Mouse (Mus musculus) gastrocnemius, adult 8-10 months (tissue): Measurements from ENCODE around the gene Tmem54. TPM values are rescaled to one million over a fixed set of nuclear protein-coding genes. Genes with fewer than 3 reads are reported as not detected.

Experiments
- DNase-seq, 2 experiments: peaks; one replicate each; pipeline ENCODE4 v3.0.0; 2022; ENCODE audit warnings: low spot score in 2 of 2
- total RNA-seq, 4 experiments: library from RNA; stranded (reverse); gene quantifications; 2 replicates each; pipeline ENCODE4 v1.2.4; 2022

Tmem54 gene
- not detected for total RNA-seq

DNA sequence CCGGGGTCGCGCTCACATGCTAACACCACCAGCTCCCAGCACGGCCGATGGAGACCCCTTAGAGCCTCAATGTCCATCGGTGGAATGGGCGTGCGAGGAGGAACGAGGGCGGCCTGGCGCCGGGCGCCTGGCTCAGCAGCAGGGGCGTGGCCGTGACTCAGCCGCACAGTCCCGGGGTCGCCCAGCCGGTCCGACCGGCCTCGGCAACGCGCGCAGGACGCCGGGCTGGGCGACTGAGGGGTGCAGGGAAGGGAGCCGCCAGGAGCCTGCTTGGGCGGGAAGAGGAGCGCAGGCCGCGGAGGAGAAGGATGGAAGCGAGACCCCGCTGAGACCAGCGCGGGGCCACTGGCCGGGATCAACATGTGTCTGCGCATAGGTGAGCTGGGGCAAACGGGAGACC, at the start of gene Tmem54:
Gene Tmem54, plus strand, starts transcription at position 193 of the 400 bp plus-strand sequence.
- no peak for DNase-seq

DNA sequence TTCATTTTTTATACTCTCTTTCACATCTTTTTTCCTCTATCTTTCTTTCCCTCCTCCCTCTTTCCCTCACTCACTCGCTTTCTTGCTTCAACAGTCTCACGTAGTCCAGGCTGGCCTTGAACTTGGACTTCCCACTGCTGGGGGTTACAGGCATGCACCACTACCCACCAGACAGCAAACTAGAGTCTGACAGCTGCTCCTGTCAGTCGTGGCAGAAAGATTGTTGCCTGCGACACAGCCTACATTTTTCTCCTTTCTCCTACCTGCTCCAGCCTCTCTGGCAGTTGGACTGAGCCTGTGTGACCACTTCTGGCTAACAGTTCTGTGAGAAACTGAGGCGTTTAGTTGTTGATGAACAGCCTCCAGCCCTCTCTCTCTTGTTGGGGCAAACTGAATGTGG, 49.8 kb upstream of the Tmem54 start:
- no peak for DNase-seq

DNA sequence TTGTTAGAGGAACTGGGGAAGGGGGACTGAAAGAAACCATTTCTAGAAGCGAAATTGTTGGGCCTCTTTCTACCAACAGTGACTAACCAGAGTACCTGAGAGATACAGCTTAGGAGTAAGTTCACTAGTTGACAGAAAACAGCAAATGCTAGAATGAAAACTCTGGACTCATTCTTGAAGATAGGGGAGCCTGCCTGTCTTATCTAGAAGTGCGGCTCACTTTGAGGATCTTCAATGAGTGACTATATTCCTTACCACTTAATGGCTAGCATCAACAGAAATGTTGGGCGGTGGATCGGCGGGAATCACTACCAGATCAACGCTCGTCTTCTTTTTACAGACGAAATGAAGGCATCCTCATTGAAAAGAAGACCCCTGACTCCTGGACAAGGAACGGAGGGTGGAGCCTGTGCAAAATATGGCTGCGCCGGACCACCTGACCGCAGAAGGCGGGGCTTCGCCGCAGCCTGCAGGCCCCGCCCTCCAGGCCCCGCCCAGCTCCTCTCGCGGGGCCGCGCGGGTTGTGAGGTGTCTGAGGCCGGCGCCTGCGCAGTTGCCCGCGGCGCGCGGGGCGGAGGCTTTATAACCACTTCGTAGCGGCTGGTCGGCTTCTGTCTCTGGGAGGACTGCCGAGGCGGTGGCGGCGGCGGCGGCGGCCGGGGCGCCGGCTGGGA, 47.7 kb upstream of the Tmem54 start:
- peak; percentile 97 to 98 for DNase-seq

DNA sequence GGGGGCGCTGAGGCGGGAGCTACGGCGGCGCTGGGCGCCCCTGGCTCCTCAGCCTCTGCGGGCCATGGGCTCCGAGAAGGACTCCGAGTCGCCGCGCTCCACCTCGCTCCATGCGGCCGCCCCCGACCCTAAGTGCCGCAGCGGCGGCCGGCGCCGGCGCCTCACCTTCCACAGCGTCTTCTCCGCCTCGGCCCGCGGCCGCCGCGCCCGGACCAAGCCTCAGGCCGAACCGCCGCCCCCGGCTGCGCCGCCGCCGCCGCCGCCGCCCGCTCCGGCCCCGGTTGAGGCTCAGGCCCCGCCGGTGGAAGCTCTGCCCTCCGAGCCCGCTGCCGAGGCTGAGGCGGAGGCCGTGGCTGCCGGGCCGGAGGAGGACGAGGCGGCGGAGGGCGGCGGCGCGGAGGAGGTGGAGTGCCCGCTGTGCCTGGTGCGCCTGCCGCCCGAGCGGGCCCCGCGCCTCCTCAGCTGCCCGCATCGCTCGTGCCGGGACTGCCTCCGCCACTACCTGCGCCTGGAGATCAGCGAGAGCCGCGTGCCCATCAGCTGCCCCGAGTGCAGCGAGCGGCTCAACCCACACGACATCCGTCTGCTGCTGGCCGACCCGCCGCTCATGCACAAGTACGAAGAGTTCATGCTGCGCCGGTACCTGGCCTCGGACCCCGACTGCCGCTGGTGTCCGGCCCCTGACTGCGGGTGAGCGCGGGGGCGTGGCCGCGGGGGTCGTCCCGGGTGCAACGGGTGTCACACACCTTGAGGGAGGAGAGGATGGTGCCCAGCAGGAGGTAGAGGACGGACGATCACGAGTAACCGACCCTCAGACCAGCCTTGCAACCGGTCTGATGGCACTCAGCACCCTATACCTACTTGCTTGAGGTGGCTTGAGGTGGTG, 46.9 kb upstream of the Tmem54 start, which contains the start of gene Rnf19b:
Gene Rnf19b, plus strand, starts transcription at position 65 of the 886 bp plus-strand sequence.
- peak in 1 of 2 experiments; percentile 29 for DNase-seq

DNA sequence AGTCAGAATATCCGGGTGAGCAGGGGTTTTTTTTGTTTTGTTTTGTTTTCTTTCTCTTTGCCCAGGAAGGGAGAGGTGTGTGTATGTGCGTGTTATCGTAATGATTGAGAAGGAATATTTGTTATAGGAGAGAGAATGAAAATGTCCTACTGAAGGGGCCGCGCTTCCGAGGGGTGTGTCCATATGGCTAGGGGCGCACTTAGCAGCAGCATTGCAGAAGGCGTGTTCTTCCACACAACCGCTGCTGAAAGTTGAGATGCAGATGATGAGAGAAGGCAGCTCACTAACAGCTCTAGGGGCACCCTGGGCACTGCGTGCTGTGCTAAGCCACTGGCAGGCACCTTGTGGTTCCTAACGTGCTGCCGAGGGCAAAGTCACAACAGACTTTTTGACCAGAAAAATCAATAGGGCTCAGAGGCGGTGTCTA, 46.2 kb upstream of the Tmem54 start:
- no peak for DNase-seq

DNA sequence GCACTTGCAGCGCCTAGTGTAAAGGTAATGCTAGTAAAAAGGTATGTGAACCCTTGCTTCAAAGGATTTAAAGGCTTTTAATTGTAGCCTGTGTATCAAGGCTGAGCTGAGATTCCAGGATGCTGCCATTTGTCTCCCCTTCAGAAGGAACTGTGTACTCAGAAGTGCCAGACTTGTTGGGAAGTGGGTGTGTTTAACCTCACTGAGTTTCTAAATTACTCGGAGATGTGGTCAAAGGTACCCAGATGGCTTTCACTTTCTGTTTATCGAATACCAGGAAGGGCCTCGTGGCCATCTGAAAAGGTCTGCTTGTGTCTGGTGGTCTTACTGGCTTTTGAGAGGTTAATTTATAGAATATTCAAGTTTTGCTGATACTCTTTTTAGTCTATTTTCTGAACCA, 45.4 kb upstream of the Tmem54 start:
- no peak for DNase-seq

DNA sequence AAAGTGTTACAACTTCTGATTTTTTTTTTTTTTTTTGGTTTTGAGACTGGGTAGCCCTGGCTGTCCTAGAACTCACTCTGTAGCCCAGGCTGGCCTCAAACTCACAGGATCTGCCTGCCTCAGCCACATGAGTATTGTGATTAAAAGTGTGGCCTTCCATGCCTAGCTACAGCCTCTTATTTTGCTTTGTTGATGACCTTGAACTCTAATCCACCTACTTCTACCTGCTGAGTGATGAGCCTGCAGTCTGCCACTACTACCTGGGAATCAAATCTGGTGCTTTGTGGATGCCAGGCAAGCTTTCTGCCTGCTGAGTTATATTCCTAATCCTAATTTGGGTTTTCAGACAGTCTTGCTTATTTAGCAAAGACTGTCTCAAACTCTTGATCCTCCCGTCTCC, 43.9 kb upstream of the Tmem54 start:
- no peak for DNase-seq

DNA sequence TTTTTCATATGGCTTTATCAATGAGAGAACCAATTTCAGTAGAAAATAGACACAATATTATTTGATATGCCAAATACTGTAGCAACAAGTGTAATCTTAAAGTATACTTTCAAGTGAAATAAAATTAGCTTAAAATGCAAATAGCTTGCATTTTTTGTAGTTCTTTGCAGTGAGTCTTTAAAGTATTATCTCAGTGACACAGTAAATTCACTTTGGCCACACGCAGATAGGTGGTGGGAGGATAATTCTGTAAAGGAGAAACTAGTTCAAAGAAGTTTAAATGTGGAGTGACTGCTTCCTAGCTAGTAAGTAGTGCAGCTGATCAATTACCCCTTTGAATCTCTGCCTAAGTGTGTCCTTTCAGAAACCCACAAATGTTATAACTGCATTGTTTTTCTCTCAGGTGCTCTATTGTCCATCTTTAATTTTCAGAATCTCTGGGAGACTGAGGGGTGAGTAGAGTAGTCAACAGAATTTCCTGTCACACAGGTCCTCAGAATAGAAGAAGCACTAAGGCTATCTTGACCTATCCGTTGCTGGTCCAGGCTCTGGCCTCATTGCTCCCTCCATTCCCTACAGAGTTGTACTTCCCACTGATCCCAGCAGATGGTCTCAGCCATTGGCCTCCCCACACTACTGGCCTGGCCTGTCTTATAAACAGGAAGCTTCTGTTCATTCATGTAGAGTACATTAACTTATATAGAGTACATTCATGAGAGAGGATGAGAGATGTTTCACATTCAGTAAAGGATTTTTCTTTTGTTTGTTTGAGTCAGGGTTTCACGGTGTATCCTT, 42.9 kb upstream of the Tmem54 start:
- DNase-seq, result no peak

DNA sequence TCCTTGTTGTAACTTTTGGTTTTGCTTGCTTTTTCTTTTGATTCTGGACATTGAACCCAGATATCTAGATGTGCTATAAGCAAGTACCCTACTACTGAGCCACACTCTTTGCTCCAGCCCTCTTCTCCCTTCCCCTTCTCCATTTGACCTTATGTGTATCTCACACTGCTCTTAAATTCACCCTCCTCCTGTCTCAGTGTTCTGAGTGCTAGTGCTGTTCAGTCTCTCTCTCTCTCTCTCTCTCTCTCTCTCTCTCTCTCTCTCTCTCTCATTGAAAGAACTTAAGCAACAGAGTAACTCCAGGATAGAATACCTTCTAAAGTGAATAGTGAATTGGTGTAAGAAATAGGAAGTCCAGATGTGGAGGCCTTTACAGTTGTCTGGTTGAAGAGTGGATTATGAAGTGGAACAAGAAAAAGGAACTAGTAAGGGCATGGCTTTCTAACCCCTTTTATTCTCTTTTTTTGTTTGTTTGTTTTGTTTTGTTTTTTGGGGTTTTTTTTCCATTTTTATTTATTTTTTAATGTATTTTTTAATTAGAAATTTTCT, 39.6 kb upstream of the Tmem54 start:
- no peak for DNase-seq

DNA sequence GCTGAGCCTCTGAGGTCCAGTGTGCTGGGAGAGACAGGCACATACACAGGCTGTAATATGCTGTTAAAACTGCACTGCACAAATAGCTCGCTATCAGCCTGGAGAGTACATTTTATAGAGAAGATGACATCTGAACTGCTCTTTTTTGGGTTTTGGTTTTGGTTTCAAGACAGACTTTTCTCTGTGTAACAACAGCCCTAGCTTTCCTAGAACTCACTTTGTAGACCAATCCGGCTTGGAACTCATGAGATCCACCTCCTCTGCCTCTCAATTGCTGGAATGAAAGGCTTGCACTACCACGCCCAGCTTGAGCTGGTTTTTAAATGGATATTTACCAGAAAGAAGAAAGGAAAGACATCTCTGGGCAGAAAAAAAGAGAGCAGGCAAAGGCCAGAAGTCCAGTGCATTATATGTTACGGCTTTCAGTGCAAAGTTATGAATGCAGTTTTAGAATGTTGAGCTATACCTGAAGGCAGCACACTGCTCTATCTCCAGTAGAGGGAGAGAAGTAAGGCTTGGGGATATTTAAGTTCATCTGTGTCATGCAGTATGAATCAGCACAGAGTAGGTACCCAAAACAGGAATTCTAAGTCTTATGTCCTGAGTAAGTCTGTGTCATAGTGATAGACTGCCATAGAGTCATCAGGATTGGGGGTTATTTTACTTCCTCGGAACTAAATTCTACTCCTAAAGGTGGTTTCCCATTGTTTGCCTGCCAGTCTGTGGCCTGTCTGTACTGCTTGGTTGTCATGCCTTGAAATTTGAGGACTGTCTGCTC, 37.5 kb upstream of the Tmem54 start:
- DNase-seq, result no peak

DNA sequence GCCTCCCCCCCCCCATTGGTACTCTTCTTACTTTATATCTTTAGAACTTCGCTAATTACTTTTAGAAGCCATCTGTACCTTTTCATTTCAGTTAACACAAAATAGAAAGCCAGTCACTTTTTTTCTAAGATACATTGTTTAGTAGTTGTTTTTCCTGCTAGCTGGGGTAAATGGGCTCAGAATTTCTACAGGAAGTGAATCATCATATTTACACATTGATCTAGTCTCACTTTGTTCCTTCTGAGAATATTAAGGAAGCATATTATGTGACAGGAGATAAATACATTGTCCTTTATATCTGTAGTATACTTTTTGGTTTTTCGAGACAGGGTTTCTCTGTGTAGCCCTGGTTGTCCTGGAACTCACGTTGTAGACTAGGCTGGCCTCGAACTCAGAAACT, 36.5 kb upstream of the Tmem54 start:
- DNase-seq, result no peak

DNA sequence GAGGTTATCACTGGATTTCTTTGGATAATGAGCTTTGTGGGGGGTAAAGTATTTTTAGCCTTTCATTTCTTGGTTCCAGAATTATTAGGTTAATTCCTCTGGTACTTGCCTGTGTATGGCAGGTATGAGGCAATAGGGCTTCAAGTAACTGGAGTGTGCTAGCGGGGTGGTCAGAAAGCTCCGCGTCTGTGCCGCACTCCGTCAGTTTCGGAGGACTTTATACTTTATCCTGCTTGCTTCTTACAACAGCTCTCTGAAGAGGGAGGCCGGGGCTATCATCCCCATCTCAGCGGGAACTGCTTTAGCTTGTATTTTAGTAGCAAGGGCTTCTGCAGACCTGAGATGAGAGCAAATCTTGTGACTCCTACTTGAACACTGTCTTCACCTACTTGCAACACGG, 26.2 kb upstream of the Tmem54 start:
- DNase-seq, result no peak

DNA sequence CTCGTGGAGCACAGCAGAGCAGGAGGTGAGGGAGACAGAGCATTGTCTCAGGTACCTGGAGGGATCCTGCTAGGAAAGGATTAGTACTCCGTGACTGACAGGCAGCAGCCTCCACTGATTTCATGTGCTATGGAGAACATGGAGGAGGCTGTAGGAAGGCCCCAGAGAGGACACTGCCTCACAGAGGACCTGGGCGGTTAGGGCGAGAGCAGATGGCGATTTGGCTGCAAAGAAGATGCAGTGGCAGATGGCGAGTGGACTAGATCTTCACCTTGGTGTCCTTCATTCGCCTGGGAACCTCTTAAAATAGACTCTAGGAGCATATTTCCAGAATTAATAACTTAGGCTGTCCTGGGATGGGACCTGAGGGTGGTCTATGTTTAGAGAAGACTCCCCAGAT, 24.3 kb upstream of the Tmem54 start:
- no peak for DNase-seq

DNA sequence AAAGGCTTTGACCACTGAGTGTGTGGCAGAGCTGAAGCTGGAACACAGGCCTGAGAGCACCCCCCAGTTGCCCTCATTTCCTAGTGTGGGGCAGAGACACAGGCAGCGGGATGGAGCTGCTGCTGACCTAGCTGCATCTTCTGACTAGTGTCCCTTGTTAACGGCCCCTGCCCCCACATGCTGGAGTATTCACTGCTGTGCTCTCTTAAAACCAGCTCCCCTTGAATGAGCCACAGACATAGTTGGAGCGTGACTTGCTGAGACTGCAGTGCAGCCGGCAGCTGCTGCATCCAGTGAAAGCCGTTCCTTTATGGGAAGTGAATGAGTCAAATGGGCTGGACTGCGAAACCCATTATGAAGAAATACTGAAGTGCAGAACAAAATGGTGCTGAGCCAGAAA, 23.8 kb upstream of the Tmem54 start:
- no peak for DNase-seq

DNA sequence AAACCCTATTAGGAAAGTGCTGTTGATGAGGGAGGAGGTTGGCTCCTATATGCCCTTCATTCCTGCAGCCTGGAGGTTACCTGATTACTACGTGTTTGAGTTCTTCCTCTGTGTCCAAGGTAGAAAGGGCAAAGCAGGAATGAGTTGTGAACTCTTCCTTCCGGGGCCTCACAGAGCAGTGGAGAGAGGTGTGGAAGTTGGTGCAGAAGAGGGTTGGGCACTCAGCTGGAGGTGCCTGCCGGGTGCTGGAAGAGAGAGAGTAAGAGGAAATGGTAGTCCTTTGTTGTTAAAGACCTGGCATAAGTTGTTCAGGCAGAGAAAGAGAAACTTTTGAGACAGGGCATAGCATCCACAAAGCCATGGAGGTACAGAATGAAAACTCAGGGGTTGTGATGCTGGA, 23.4 kb upstream of the Tmem54 start:
- DNase-seq, result no peak

DNA sequence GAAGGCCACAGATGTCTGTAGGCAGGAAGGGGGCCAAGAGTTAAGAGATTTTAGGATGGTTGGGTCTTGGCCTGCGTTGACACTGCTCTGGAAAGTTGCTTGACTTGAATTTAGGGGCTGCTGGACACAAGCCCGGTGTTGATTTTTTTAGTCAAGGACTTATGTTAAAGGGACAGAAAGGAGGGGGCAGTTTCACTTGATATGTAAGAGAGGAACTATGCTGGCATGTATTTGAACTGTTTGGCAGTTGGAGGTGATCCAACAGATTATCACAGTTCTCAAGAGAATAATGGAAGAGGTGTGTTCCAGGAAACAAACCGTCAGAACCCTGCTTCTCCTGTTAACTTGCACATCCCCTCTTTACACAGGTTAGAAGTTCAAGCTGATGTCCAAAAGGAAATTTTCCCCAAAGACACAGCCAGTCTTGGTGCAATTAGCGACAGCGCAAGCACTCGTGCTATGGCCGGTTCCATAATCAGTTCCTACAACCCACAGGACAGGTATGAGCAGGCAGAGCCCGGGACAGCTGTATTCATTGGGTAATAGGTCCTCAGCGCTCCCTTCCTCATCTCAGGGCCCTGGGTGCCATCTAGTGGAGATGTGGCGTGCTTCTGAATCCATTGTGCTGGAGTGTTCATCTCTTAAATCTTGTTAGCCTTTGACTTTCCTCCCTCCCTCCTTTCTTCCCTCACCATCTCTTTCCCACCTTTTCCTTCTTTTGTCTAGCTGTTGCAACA, 22.8 kb upstream of the Tmem54 start:
- peak; percentile 38 for DNase-seq

DNA sequence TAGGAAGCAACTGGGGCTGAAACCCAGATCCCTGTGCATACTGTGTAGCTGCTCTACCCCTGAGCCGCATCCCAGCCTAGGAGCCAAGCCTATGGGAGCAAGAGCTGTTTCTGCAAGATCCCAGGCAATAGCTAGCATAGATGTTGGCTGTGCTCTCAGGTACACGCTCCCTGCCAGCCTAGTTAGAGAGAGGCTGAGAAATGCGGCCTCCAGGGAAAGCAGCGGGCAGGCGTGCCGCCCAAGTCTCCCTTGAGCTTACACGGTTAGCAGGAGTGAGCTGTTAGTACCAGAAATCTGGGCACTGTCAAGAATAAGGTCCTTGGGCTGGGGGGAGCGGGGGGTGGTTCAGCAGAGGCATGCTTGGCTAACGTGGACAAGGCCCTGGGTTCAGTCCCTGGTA, 20.5 kb upstream of the Tmem54 start:
- DNase-seq, result no peak

DNA sequence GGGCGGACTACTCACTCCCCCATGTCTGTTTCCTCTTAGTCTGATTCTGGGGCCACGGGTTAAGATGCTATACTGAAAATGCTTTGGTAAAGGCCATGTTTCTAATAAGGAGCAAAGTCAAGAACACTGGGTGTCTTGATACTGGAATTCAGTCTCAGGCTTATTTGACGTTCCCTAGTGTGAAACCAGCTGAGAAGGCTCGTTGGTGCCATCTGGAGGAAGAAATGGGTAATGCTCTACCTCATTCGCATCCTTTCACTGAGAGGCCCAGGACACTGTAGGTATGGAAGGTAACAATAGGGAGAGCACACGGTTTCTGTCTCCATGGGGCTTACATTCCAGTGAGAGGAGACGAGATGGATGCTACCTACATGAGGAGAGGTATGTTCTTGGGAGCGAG, 19.3 kb upstream of the Tmem54 start:
- peak; percentile 38 to 57 for DNase-seq

DNA sequence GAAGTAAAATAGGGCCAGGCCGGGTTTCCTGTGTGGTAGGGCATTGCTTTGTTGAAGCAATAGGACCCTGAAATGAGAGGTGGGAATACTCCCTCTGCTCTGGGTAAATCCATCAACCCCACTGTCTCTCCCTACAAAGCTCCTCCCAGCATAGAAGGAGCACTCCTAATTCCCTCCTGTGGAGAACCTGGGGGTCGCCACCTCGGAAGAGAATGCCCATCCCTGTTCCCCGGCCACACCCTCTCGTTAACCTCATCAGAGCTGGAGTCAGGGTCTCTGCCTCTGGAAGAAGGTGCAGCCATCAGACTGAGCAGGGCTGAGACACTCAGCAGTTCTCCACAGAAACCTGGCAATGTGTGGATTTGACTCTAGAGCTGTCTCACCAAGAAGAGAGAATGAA, 17.5 kb upstream of the Tmem54 start:
- no peak for DNase-seq

DNA sequence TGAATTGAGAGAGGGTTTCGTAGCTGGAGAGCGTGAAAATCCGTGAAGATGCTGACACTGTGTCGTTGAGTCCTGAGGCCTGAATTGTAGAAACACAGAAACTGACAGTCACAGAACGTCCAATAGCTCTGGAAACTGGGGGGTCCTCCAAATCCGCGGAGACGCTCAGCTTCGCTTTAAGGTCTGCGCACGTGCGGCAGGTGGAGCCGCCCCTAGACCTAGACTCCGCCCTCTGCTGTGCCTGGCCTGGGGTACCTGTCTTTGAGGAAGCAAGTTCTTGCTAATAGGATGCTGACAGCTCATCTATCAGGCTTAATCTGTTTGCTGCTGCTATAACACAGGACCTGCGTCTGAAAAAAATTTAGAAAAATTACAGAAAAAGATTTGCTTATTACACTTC, 10.1 kb upstream of the Tmem54 start:
- no peak for DNase-seq
